Mouse (Mus musculus) urinary bladder, postnatal 4 days (tissue): ENCODE results near the gene Fbxl15.

Source experiments
- DNase-seq, 2 experiments: peaks; one replicate each; pipeline ENCODE4 v3.0.0; 2021 to 2022; ENCODE audit warnings: low spot score in 2 of 2

Fbxl15 gene

GRCm38 (mm10) chr19:46328081-46329030 lies at the start of gene Fbxl15:
Gene Fbxl15, plus strand, starts transcription at chr19:46328184.
- peak; percentile 93 to 94 for DNase-seq

- DNase-seq = no peak
Measured at GRCm38 (mm10) chr19:46282081-46282849, 45.7 kb upstream of the Fbxl15 start.

GRCm38 (mm10) chr19:46284686-46285085 lies 43.3 kb upstream of the Fbxl15 start:
- DNase-seq = no peak

GRCm38 (mm10) chr19:46285631-46286030 lies 42.4 kb upstream of the Fbxl15 start:
- DNase-seq = no peak

DNA sequence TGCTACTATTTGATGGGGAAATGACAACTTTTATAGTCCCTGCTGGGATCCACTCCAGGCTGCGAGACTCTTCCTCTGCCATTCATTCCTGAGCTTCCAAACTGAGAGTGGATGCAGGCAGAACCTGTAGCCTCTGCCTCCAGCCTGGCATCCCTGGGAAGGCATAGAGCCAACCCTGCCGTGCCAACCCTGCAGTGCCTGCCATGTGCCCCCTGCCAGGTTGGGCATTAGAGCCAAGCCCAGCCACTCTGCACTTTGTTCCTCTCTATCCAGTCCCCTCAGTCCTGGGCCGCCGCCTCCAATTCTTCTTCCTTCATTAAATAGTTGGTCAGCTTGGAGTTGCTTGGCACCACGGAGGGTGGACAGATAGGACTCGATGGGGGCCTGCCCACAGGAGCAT lies 41.9 kb upstream of the Fbxl15 start:
- no peak for DNase-seq

- DNase-seq = no peak
Measured at GRCm38 (mm10) chr19:46286926-46287325, 41.1 kb upstream of the Fbxl15 start.

- no peak for DNase-seq
Measured at GRCm38 (mm10) chr19:46287566-46287965, 40.4 kb upstream of the Fbxl15 start.

DNA sequence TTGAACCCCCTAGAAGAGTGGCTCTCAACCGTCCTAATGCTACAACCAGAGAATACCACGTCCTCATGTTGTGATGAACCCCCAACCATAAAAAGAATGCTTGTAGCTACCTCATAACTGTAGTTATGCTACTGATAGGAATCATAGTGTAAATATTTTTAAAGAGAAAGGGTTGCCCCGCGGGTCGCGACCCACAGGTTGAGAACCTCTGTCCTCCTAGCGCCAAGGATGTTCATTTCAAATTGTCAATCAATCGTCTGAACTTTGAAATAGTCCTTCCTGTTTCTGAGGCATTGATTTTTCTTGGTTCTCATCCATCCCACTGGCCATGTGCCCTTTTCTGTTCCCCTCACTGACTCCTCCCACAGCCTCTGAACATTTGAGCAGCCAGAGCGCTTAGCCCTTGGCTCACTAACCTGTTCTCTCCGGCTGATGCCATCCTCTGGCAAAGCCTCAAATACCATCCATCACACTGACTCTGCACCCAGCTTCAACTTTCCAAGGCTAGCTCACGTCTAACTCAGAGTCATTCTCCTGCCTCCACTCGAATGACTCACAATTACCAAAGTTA lies 37.4 kb upstream of the Fbxl15 start:
- no peak for DNase-seq

DNA sequence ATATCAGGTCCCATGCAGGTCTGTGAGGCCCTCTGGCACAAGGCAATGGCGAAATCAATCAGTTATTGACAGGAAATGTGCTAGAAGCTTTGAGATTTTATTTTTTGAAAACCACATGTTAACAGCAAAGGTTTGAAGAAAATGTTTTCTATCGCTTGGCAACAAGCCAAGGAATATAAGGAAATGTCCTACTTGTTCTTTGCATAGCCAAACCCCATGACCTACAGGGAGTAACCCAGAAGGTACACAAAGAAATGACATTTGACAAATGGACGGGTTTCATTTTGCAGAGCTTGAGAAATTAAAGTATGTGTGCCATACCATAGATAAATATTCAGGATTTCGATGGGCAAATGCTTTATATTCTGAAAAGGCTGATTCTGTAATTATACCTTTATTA lies 31.0 kb upstream of the Fbxl15 start:
- DNase-seq = no peak

DNA sequence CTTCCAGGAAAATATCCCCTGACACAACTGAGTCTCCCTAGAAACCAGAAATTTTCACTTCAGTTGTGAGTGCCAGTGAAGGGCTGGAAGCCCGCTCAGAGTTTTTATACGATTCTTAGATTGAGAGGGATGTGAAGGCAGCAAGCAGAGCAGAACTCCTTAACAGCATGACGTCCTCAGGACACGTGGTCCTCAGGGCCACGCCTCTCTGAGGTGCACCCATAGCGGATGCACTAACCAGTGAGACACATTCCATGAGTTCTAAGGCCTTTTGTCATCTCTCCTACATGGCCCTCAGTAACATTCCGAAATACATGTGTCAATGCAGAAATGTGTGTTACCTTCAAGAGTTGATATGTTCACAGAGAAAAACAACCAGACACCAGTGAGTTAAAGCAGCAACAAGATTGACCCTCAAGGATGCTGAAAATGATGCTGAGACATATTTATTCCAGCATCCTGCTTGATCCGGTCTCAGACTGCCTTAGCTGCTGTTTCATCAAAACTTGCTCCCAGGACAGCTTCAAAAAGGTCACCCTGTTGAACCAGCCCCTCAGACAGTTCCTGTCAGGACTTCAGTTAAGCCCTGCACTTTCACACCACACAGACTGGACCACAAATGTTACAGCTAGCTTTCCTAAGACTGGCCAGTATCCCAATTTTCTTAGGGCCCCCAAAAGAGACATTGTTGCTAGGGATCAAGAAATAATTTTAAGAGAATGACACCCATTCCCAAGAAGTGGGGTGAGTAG lies 27.5 kb upstream of the Fbxl15 start:
- DNase-seq = peak in 1 of 2 experiments; percentile 26

- peak in 1 of 2 experiments; percentile 26 for DNase-seq
Measured at GRCm38 (mm10) chr19:46302551-46302950, 25.4 kb upstream of the Fbxl15 start.

GRCm38 (mm10) chr19:46303251-46304215 lies 24.5 kb upstream of the Fbxl15 start:
- DNase-seq = no peak

DNA sequence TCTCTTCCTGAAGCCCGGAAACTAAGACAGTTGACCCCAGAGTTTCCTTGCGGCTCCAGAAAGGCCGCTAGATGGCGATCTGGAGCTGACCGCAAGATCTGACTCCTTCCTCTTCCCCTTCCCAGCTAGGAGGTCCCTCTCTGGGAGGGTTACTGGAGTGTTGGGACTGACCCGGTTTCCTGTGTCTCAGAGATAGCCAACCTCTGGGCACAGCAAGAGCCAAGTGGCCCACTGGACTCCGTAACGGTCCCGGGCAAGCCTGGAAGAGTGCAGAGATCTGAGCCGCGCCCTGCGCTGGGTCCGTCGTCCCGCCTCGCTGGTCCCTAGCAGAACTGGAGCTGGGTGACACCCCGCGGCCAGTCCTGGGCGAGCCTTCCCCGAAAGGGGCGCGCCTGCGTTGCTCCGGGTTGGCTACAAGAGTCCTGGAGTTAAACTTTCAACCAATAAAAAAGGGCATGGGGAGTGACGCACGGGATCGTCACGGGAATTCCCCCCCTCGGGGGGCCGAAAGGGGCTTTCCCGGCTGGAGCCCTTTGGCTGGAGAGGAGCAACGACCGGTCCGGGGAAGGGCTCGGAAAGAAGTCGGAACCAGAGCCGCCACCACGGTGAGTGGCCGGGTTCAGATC lies 23.7 kb upstream of the Fbxl15 start, which contains the start of gene Nfkb2:
TSS of gene Nfkb2 (plus strand) at position 105 of the 626 bp plus-strand sequence.
- DNase-seq = peak; percentile 93 to 95

DNA sequence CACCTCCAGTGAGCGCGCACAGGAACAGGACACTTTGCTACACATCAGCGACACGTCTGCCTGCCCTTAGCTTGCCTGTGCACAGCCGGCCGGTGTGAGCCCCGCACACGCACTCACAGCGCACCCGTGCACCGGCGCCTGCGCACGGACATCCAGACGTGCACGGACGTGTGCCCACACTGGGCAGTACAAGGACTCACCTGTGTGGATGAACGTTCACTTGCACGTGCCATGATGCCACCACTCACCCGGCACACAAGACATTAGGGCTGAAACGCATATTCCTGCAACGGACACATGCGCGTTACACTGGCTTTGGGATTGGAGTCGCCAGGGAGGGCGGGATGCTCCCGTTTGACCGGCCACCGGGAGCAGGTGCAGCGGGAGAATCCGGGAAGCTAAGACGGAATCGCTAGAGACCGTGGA lies 23.1 kb upstream of the Fbxl15 start:
- DNase-seq = no peak

DNA sequence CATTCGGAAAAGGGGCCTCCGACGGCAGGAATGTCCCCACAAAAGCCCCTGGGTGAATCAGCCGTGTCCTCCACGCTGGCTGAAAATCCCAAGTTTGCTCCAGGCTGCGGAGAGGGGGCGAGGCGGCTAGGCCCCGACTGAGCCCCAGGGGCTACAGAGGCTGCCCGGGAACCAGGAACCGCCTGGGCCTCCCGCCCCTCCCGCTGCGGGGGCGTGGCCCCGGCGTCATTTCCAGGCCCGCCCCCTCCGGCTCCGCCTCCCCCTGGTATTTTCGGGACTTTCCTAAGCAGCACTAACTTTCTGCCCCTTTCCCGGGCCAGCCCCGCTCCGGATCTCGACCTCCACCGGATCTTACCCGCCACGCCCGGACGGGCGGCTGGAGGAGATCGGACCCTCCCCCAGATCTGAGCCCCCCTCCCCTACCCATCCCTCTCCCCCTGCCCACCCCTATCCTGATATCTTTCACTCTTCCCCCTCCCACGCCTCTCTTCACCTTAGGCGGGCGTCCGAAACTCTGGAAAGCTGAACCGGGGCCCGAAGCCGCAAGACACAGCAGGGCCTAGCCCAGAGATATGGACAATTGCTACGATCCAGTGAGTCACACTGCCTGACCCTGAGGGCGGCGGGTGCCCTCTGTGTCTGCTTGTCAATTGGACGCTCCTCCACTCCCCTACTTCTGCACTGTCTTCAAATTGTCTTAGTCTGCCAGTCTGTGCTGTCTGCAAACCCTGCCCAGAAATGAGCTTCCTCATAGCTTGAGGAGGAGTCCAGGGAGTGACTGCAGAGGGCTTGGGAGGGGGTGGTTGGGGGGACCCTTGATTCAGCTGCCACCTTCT lies 22.3 kb upstream of the Fbxl15 start:
- DNase-seq = peak; percentile 85 to 88

GRCm38 (mm10) chr19:46306268-46306610 lies 21.7 kb upstream of the Fbxl15 start:
- no peak for DNase-seq

DNA sequence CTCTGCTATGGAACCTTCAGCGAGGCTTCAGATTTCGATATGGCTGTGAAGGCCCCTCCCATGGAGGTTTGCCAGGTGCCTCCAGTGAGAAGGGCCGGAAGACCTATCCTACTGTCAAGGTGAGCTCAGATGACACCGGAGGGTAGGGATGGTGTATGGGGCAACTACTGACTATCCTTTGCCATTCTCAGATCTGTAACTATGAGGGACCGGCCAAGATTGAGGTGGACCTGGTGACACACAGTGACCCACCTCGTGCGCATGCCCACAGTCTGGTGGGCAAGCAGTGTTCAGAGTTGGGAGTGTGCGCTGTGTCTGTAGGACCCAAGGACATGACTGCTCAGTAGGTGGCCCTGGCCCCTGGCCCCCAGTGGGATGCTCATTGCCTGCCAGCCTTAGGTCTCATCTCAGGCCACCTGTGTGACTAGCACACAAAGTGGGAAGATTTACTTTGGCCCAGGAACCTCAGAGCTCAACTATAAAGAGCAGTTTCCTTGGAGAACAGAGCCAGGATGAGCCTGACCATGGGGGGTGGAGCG lies 21.2 kb upstream of the Fbxl15 start:
- DNase-seq = no peak

- no peak for DNase-seq
Measured at GRCm38 (mm10) chr19:46307781-46308180, 20.2 kb upstream of the Fbxl15 start.

DNA sequence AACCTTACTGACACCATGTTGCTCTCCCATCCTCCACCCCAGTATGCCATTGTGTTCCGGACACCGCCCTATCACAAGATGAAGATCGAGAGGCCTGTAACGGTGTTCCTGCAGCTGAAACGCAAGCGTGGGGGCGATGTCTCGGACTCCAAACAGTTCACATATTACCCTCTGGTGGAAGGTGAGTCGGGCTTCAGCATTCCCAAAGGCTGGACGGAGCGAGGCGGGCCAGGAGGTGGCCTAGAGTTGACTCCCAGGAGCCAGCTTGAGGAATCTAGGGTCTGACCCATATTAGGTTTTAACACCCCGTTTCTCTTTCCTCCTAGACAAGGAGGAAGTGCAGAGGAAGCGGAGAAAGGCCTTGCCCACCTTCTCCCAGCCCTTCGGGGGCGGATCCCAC lies 19.7 kb upstream of the Fbxl15 start:
- no peak for DNase-seq
